Mouse (Mus musculus) limb, embryonic 10.5 days (tissue): Measurements from ENCODE around the gene Plch1. TPM values are rescaled to one million over a fixed set of nuclear protein-coding genes. Genes with fewer than 3 reads are reported as not detected.

ENCODE experiments used
- DNase-seq: peaks from one replicate; pipeline ENCODE4 v3.0.0-alpha.2; 2017; ENCODE audit warnings: low spot score
- H3K27ac ChIP-seq: fragments of 300-500 bp; sonication (generic); 2 replicates; pipeline ENCODE4 v1.5.1; 2016; ENCODE audit warnings: mild to moderate bottlenecking
- H3K27me3 ChIP-seq: fragments of 300-500 bp; sonication (generic); 2 replicates; pipeline ENCODE4 v1.6.1; 2016; ENCODE audit warnings: low read depth, mild to moderate bottlenecking; ENCODE audit not compliant: poor library complexity, severe bottlenecking
- H3K36me3 ChIP-seq: fragments of 300-500 bp; sonication (generic); 2 replicates; pipeline ENCODE4 v1.6.1; 2016; ENCODE audit warnings: mild to moderate bottlenecking, moderate library complexity
- H3K4me1 ChIP-seq: fragments of 300-500 bp; sonication (generic); 2 replicates; pipeline ENCODE4 v1.6.1; 2016
- H3K4me3 ChIP-seq: fragments of 300-500 bp; sonication (generic); 2 replicates; pipeline ENCODE4 v1.5.1; 2016; ENCODE audit warnings: mild to moderate bottlenecking, moderate library complexity
- H3K9me3 ChIP-seq: fragments of 300-500 bp; sonication (generic); replicated peaks from 2 replicates; pipeline ENCODE4 v1.6.1; 2016; ENCODE audit warnings: mild to moderate bottlenecking
- WGBS: fragments of 180-500 bp; shearing (Covaris S2); methylation state at CpG from one replicate; pipeline ENCODE4 v1.1.7; 2016; 5-methylcytosine and 5-hydroxymethylcytosine counted together
- polyA plus RNA-seq: library from polyadenylated mRNA; unstranded; fragments of >200 nt; fragmentation: Nextera tagmentation; extraction: Ambion mirVana; gene quantifications from 2 replicates; pipeline ENCODE4 v1.2.1, GENCODE M21; 2016

The Plch1 gene
- polyA plus RNA-seq, 1 experiment from 2014 or later, result 4.5 TPM

DNA sequence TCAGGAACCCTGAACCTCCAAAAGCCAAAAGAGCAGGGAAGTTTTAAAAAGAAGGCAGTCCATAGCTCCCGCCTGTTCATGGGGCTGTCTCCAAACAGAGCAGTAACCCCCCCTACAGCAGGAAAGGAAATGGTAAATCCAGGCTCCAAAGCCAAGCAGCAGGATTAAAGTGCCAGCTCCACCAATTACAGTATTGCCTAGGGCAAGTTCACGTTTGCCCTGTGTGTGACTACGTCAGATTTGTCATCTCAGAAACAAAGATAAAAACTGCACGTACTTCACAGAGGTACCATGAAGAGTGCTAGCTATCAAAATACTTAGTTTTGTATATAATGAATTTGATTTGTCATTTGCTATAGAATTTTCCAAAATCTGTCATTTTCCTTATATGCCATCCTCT is 55.1 kb downstream of the Plch1 start:
- Histone ChIP-seq H3K4me3 (no peak overlapping the region), H3K36me3 (no peaks in the 10 kb centered on the region), H3K4me1 (0 out of 2 replicates have a peak, but pooled peaks cover 6% of the 10 kb centered on the region), H3K27ac (no peak overlapping the region), H3K27me3 (no peaks in the 10 kb centered on the region), H3K9me3 (no peaks in the 10 kb centered on the region)
- DNase-seq, result no peak
- WGBS, result 59% methylated on average over 4 of the region's 4 CpGs

DNA sequence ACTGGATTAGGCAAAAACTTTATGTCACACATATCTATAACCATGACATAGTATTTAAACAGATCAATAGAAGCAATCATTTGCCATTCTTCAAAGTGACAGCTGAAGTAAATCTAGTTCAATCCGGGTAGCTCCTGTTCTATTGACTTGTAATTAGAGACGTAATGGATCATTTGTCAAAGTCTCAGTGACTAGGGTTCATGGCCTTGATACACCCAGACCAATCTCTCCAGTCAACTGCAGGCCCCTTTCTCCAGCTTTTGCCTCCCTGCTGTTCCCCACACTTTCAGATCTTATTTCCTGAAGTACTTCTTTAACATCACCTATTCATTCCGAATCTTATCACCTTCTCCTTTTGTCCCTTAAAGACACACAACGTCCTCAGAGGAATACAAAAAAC is 56.8 kb downstream of the Plch1 start:
- no peaks in the 10 kb centered on the region for H3K9me3 ChIP-seq
- H3K27ac ChIP-seq, result no peak overlapping the region
- H3K36me3 ChIP-seq, result no peaks in the 10 kb centered on the region
- H3K4me3 ChIP-seq, result no peak overlapping the region
- no peak for DNase-seq
- H3K27me3 ChIP-seq, result no peaks in the 10 kb centered on the region
- 45% methylated on average over 4 of the region's 4 CpGs for WGBS
- H3K4me1 ChIP-seq, result 0 out of 2 replicates have a peak, but pooled peaks cover 6% of the 10 kb centered on the region

DNA sequence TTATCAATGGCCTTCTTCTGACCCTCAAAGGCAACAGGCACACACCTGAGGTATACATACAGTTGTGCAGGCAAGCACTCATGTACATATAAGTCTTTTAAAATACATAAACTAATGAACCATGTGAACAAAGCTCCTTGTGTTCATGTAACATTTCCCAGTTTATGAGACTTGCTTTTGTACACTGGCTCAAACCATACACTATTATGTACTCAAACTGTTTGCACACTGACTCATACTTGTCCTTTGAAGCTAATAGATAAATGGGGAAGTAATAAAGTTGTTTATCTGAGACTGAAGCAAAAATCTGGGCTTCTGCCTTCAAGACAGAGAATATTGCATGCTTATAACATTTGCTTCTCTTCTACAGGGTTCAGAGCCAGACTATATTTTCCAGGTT is 61.5 kb downstream of the Plch1 start:
- no peaks in the 10 kb centered on the region for H3K9me3 ChIP-seq
- H3K4me1 ChIP-seq, result no peaks in the 10 kb centered on the region
- no peaks in the 10 kb centered on the region for H3K27me3 ChIP-seq
- H3K36me3 ChIP-seq, result no peaks in the 10 kb centered on the region
- no peak overlapping the region for H3K27ac ChIP-seq
- no peak for DNase-seq
- no peak overlapping the region for H3K4me3 ChIP-seq

DNA sequence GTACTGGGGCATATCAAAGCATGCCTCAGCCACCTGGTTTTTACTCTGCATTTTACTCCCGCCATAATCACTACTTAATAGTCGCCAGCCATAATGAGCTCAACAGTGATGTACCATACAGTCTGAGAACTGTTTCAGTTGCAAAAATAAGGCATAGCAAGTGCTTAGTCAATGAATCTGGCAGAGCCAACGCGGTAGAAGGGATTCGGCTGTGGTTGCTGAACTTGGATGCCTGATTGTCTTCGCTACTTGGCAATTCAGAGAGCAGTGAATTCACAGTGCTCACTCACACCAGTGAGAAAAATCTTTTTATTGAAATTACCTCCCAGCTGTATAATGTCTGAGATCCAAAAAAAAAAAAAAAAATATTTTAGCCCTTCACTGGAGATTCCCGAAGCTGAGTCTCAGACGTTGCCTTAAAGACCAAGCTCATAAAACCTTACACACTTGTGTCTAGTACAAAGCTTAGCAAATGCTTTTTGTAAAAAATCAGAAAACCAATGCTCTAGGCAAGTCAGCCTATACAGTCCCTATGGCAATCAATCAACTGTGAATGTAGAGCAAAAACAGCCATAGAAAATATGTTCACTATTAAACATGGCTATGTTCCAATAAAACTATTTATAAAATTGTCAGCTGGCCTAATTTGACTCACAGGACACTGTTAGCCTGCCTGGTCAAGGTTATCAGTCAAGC is 62.2 kb downstream of the Plch1 start:
- Histone ChIP-seq H3K4me1 (no peaks in the 10 kb centered on the region), H3K9me3 (no peaks in the 10 kb centered on the region), H3K4me3 (no peak overlapping the region), H3K27ac (no peak overlapping the region), H3K36me3 (no peaks in the 10 kb centered on the region), H3K27me3 (no peaks in the 10 kb centered on the region)
- 92% methylated on average over 8 of the region's 8 CpGs for WGBS
- DNase-seq, result no peak

DNA sequence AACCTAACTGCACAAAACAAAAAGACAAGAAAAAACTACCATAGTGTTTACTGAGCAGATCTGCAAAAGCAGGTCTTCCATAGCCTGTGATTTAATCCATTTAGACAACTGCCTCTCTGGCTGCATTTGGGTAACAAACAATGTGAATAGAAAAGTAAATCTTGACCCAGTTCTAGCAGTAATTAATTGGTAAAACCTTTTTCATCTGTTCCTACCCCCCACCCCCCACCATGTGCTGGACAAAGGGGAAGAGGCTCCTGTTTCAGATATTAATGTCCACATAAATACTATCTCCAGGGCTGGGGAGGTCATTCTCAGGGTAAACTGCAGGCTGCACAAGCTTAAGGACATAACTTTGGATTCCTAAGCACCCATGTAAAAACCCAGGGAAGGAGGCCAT is 63.5 kb downstream of the Plch1 start:
- Histone ChIP-seq H3K4me3 (no peak overlapping the region), H3K27ac (no peak overlapping the region), H3K36me3 (no peaks in the 10 kb centered on the region), H3K9me3 (no peaks in the 10 kb centered on the region), H3K27me3 (no peaks in the 10 kb centered on the region), H3K4me1 (no peaks in the 10 kb centered on the region)
- no peak for DNase-seq

DNA sequence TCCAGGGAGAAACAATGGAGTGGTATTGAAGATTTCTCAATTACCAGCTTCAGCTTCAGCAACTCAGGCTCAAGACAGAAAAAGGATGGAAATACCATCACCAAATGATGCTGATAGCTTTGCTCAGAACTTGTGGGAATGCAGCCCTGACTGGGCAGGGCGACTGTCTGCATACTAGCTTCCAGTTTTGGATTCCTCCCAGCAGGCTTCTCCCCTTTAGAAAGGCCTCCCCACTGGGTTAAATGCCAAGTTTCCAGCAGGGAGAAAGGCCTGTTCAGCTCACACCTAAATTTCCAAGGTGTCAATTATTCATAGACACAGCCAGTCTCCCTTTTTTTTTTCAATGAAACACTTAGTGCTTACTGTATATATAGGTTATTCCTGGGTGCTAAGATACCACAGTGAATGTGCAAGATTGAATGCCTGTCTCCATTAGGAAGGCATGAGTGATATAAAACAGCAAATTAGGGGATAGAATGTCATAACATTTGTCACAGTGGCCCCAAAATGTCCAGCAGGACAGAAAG is 75.3 kb downstream of the Plch1 start:
- peaks cover 15% of the 10 kb centered on the region for H3K4me1 ChIP-seq
- no peak overlapping the region for H3K4me3 ChIP-seq
- no peaks in the 10 kb centered on the region for H3K36me3 ChIP-seq
- H3K27me3 ChIP-seq, result 0 out of 2 replicates have a peak, but pooled peaks cover 4% of the 10 kb centered on the region
- 25% methylated on average over 1 of the region's 1 CpGs for WGBS
- H3K27ac ChIP-seq, result no peak overlapping the region
- H3K9me3 ChIP-seq, result no peaks in the 10 kb centered on the region
- no peak for DNase-seq

DNA sequence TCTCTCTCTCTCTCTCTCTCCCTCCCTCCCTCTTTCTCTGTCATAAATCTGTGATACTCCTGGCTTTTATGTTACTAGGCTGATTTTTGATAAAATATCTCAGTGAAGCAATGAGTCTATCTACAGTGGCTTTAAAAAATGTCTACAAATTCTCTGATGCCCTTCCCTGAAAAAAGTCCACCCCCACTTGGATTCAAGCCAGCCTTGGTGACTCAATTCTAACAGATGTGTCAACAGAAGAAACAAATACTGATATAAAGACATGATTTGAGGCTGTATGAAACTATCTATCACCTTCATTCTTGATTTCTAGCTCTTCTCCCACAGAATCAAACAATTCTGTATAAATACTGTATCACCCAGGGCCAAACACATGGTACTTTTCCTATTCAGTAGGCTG is 76.6 kb downstream of the Plch1 start:
- DNase-seq, result no peak
- Histone ChIP-seq H3K4me1 (peaks cover 15% of the 10 kb centered on the region), H3K27ac (no peak overlapping the region), H3K27me3 (0 out of 2 replicates have a peak, but pooled peaks cover 4% of the 10 kb centered on the region), H3K36me3 (no peaks in the 10 kb centered on the region), H3K4me3 (no peak overlapping the region), H3K9me3 (no peaks in the 10 kb centered on the region)

DNA sequence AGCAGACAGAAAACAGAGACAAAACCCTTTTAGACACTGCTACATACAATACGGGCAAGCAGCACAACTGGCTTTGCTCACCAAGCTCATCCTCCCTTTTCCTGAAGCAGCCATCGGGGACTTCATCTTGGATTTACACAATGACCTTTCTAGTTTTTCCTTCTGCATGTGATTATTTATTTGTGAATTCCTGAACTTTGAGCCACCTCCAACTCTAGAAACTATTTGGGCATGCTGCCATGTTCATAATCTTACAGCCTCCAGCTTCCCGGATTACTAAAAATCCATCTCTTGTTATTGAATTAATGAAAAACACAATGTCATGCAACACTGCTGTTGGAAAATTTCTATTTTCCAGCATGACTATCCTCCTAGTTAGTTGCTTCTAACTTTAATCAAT is 84.1 kb downstream of the Plch1 start:
- no peaks in the 10 kb centered on the region for H3K27me3 ChIP-seq
- no peak for DNase-seq
- H3K4me3 ChIP-seq, result no peak overlapping the region
- no peaks in the 10 kb centered on the region for H3K36me3 ChIP-seq
- H3K4me1 ChIP-seq, result no peaks in the 10 kb centered on the region
- H3K27ac ChIP-seq, result no peak overlapping the region
- H3K9me3 ChIP-seq, result no peaks in the 10 kb centered on the region
- 94% methylated on average over 3 of the region's 3 CpGs for WGBS

DNA sequence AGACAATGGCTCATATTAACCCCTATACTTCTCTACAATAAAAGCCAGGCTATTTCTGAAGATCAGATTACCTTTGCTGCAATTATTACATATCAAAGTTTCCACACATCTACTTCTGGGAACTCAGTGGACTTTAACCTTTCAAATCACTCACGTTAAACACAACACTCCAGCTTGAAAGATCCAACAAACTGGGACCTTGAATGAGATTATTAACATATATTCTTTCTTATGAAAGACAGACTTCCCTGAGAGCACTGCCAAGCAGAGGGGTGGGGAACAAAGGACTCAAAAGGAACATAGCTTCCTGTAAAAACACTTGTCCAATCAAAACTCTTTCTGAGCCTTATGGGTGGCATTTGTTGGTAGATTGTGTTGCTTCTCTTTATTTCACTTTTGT is 85.1 kb downstream of the Plch1 start:
- Histone ChIP-seq H3K9me3 (no peaks in the 10 kb centered on the region), H3K4me3 (no peak overlapping the region), H3K4me1 (0 out of 2 replicates have a peak, but pooled peaks cover 3% of the 10 kb centered on the region), H3K36me3 (no peaks in the 10 kb centered on the region), H3K27ac (no peak overlapping the region), H3K27me3 (no peaks in the 10 kb centered on the region)
- WGBS, result 81% methylated on average over 1 of the region's 1 CpGs
- no peak for DNase-seq

DNA sequence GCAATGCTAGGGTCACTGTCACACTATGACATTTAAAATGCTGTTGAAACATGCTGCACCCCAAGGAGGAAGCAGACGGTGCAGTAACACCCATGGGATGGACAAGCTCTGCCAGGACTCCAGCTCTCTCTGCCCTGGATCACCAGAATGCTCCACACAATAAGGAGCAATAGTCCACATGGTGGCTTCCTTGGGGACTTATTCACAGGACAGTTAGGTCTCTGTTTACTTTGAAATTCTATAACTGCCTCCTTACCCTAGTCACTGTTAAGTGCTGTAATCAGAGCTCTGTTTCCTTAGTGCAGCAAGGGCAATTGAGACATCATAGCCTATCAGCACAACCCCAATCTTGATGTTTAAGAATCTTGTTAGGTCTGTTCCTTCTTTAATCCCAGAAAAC is 92.4 kb downstream of the Plch1 start:
- H3K9me3 ChIP-seq, result no peaks in the 10 kb centered on the region
- H3K4me3 ChIP-seq, result no peak overlapping the region
- WGBS, result 76% methylated on average over 1 of the region's 1 CpGs
- no peaks in the 10 kb centered on the region for H3K36me3 ChIP-seq
- H3K27ac ChIP-seq, result no peak overlapping the region
- no peak for DNase-seq
- H3K27me3 ChIP-seq, result no peaks in the 10 kb centered on the region
- 0 out of 2 replicates have a peak, but pooled peaks cover 3% of the 10 kb centered on the region for H3K4me1 ChIP-seq

DNA sequence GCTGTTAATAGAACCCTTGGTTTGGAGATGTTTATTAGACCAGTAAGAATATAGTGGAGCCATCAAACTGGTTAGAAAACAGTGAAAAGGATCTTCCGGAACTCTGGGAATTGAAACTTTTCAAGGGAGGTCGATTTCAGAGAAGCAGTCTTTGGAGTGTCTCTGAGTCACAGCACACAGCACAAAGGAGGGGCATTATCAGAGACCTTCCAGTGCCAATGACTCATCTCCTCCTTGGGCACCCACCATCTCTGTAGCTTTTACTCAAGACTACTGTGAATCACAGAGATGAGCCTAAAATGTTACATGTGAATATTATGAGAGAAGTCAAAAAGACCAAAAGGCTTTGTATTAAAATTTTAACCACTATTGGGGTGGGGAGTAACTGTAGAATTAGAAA is 93.8 kb downstream of the Plch1 start:
- Histone ChIP-seq H3K9me3 (no peaks in the 10 kb centered on the region), H3K4me3 (no peak overlapping the region), H3K27me3 (no peaks in the 10 kb centered on the region), H3K36me3 (no peaks in the 10 kb centered on the region), H3K27ac (no peak overlapping the region), H3K4me1 (0 out of 2 replicates have a peak, but pooled peaks cover 3% of the 10 kb centered on the region)
- 93% methylated on average over 2 of the region's 2 CpGs for WGBS
- no peak for DNase-seq

DNA sequence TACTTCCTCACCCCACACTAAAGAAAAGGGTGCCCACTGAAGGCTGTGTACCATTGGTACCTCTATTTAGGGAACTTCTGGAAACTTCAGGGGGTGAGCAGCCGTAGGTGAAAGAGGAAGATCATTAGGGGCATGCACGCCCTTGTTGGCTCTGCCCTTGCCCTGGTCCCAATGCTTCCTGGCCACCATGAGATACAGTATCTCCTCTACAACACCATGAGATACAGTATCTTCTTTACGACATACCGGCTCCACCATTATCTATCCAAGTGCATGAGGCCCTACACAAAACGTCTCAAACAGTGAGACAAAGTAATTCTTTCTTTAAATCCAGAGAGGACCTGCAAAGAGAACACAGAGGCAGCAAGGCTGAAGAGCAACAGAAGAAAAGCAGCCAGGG is 98.6 kb downstream of the Plch1 start:
- H3K9me3 ChIP-seq, result no peaks in the 10 kb centered on the region
- DNase-seq, result no peak
- H3K4me3 ChIP-seq, result no peak overlapping the region
- H3K27me3 ChIP-seq, result no peaks in the 10 kb centered on the region
- H3K36me3 ChIP-seq, result no peaks in the 10 kb centered on the region
- no peak overlapping the region for H3K27ac ChIP-seq
- no peaks in the 10 kb centered on the region for H3K4me1 ChIP-seq
- 88% methylated on average over 5 of the region's 5 CpGs for WGBS

DNA sequence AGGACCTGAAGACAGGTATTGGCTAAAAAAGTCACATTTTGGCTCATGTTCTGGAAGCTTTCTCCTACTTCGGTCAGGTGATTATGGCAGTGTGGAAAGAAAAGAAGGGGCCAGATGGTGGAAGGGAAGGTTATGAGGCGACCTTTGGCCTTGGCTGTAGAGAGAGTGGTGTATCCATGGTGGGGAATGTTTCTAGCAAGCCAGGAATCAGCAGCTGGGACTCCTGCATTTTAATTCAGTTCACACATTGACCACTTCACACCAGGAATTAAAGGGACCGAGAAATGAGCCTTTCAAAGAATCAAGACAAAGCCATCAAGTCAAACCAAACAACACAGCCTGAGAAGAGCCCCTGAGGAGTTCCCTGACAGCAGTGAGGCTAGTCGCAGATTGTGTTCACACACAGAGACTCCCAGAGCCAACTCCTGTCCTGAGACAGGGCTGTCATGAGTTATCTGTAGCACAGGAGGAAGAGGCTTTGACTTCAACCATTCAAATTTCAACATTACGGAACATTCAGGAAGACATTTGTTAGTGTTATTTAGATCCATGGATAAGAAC is 112.4 kb downstream of the Plch1 start:
- H3K4me3 ChIP-seq, result no peak overlapping the region
- H3K36me3 ChIP-seq, result no peaks in the 10 kb centered on the region
- 66% methylated on average over 5 of the region's 5 CpGs for WGBS
- no peaks in the 10 kb centered on the region for H3K27me3 ChIP-seq
- no peaks in the 10 kb centered on the region for H3K9me3 ChIP-seq
- 0 out of 2 replicates have a peak, but pooled peaks cover 3% of the 10 kb centered on the region for H3K4me1 ChIP-seq
- H3K27ac ChIP-seq, result no peak overlapping the region
- DNase-seq, result no peak
